Mouse (Mus musculus): ENCODE results near the gene Afg3l1. TPM values are rescaled to one million over a fixed set of nuclear protein-coding genes. Genes with fewer than 3 reads are reported as not detected.
"Not testable (repeated sequence)": the region's sequence is repeated elsewhere in the genome, so short reads cannot be mapped to it uniquely, and the experiment has no call there.

The Afg3l1 gene
- polyA plus RNA-seq, 1 experiment, result 16.6 TPM

GRCm38 (mm10) chr8:123450783-123451182 is 26.9 kb upstream of the Afg3l1 start:
- peaks cover 16% of the 10 kb centered on the region for H3K36me3 ChIP-seq (ENCODE audit: control insufficient read depth, insufficient read depth, low read length)
- no peaks in the 10 kb centered on the region for H3K4me1 ChIP-seq (ENCODE audit: control insufficient read depth, insufficient read depth, insufficient read length, low read length)
- H3K27ac ChIP-seq (ENCODE audit: insufficient read depth, low read depth, low read length), result no peak overlapping the region
- 84% methylated on average over 5 of the region's 5 CpGs for WGBS
- H3K27me3 ChIP-seq (ENCODE audit: control insufficient read depth, insufficient read depth, low read length), result no peaks in the 10 kb centered on the region
- H3K4me3 ChIP-seq (ENCODE audit: low read depth, low read length), result no peak overlapping the region
- TF ChIP-seq CTCF (IDR thresholded peaks at IDR 0.05; ENCODE audit: extremely low read depth, insufficient read length, insufficient replicate concordance, low read depth, low read length), result no peak
- TF ChIP-seq POLR2A (IDR thresholded peaks at IDR 0.05; ENCODE audit: low read depth, low read length), result no peak

- H3K27me3 ChIP-seq (ENCODE audit: control insufficient read depth, insufficient read depth, low read length); H3K27ac ChIP-seq (ENCODE audit: insufficient read depth, low read depth, low read length); H3K4me1 ChIP-seq (ENCODE audit: control insufficient read depth, insufficient read depth, insufficient read length, low read length); H3K4me3 ChIP-seq (ENCODE audit: low read depth, low read length): not testable (repeated sequence)
- WGBS, result 94% methylated on average over 12 of the region's 12 CpGs
- H3K36me3 ChIP-seq (ENCODE audit: control insufficient read depth, insufficient read depth, low read length), result peaks cover 19% of the 10 kb centered on the region
These were observed 26.0 kb upstream of the Afg3l1 start for GRCm38 (mm10) chr8:123451747-123452146.

GRCm38 (mm10) chr8:123452149-123452548 is 25.6 kb upstream of the Afg3l1 start:
- Histone ChIP-seq H3K27ac (ENCODE audit: insufficient read depth, low read depth, low read length) (no peak overlapping the region), H3K4me1 (ENCODE audit: control insufficient read depth, insufficient read depth, insufficient read length, low read length) (no peaks in the 10 kb centered on the region), H3K4me3 (ENCODE audit: low read depth, low read length) (no peak overlapping the region), H3K27me3 (ENCODE audit: control insufficient read depth, insufficient read depth, low read length) (no peaks in the 10 kb centered on the region), H3K36me3 (ENCODE audit: control insufficient read depth, insufficient read depth, low read length) (peaks cover 19% of the 10 kb centered on the region)
- TF ChIP-seq CTCF (IDR thresholded peaks at IDR 0.05; ENCODE audit: extremely low read depth, insufficient read length, insufficient replicate concordance, low read depth, low read length) (no peak), POLR2A (IDR thresholded peaks at IDR 0.05; ENCODE audit: low read depth, low read length) (no peak)
- WGBS, result 58% methylated on average over 4 of the region's 4 CpGs

- Histone ChIP-seq H3K4me1 (ENCODE audit: control insufficient read depth, insufficient read depth, insufficient read length, low read length) (no peaks in the 10 kb centered on the region), H3K4me3 (ENCODE audit: low read depth, low read length) (no peak overlapping the region), H3K27ac (ENCODE audit: insufficient read depth, low read depth, low read length) (no peak overlapping the region), H3K27me3 (ENCODE audit: control insufficient read depth, insufficient read depth, low read length) (no peaks in the 10 kb centered on the region), H3K36me3 (ENCODE audit: control insufficient read depth, insufficient read depth, low read length) (peaks cover 20% of the 10 kb centered on the region)
- TF ChIP-seq CTCF (IDR thresholded peaks at IDR 0.05; ENCODE audit: extremely low read depth, insufficient read length, insufficient replicate concordance, low read depth, low read length), result no peak
- no peak for TF ChIP-seq POLR2A (IDR thresholded peaks at IDR 0.05; ENCODE audit: low read depth, low read length)
- 74% methylated on average over 7 of the region's 7 CpGs for WGBS
These were observed 24.4 kb upstream of the Afg3l1 start for GRCm38 (mm10) chr8:123453291-123453690.

GRCm38 (mm10) chr8:123453951-123454350 is 23.8 kb upstream of the Afg3l1 start:
- TF ChIP-seq POLR2A (IDR thresholded peaks at IDR 0.05; ENCODE audit: low read depth, low read length) (no peak), CTCF (IDR thresholded peaks at IDR 0.05; ENCODE audit: extremely low read depth, insufficient read length, insufficient replicate concordance, low read depth, low read length) (no peak)
- no peak overlapping the region for H3K27ac ChIP-seq (ENCODE audit: insufficient read depth, low read depth, low read length)
- H3K36me3 ChIP-seq (ENCODE audit: control insufficient read depth, insufficient read depth, low read length), result peaks cover 23% of the 10 kb centered on the region
- 90% methylated on average over 5 of the region's 5 CpGs for WGBS
- no peaks in the 10 kb centered on the region for H3K27me3 ChIP-seq (ENCODE audit: control insufficient read depth, insufficient read depth, low read length)
- no peak overlapping the region for H3K4me3 ChIP-seq (ENCODE audit: low read depth, low read length)
- H3K4me1 ChIP-seq (ENCODE audit: control insufficient read depth, insufficient read depth, insufficient read length, low read length), result no peaks in the 10 kb centered on the region

- Histone ChIP-seq H3K27ac (ENCODE audit: insufficient read depth, low read depth, low read length) (no peak overlapping the region), H3K36me3 (ENCODE audit: control insufficient read depth, insufficient read depth, low read length) (peaks cover 27% of the 10 kb centered on the region), H3K4me3 (ENCODE audit: low read depth, low read length) (no peak overlapping the region), H3K4me1 (ENCODE audit: control insufficient read depth, insufficient read depth, insufficient read length, low read length) (no peaks in the 10 kb centered on the region), H3K27me3 (ENCODE audit: control insufficient read depth, insufficient read depth, low read length) (no peaks in the 10 kb centered on the region)
- 94% methylated on average over 6 of the region's 6 CpGs for WGBS
- TF ChIP-seq POLR2A (IDR thresholded peaks at IDR 0.05; ENCODE audit: low read depth, low read length) (no peak), CTCF (IDR thresholded peaks at IDR 0.05; ENCODE audit: extremely low read depth, insufficient read length, insufficient replicate concordance, low read depth, low read length) (no peak)
These were observed 23.1 kb upstream of the Afg3l1 start for GRCm38 (mm10) chr8:123454559-123454958.

GRCm38 (mm10) chr8:123463651-123464050 is 14.1 kb upstream of the Afg3l1 start:
- H3K27ac ChIP-seq (ENCODE audit: insufficient read depth, low read depth, low read length), result no peak overlapping the region
- H3K36me3 ChIP-seq (ENCODE audit: control insufficient read depth, insufficient read depth, low read length), result peaks cover 11% of the 10 kb centered on the region
- H3K27me3 ChIP-seq (ENCODE audit: control insufficient read depth, insufficient read depth, low read length), result no peaks in the 10 kb centered on the region
- TF ChIP-seq POLR2A (IDR thresholded peaks at IDR 0.05; ENCODE audit: low read depth, low read length) (no peak), CTCF (IDR thresholded peaks at IDR 0.05; ENCODE audit: extremely low read depth, insufficient read length, insufficient replicate concordance, low read depth, low read length) (no peak)
- no peaks in the 10 kb centered on the region for H3K4me1 ChIP-seq (ENCODE audit: control insufficient read depth, insufficient read depth, insufficient read length, low read length)
- 85% methylated on average over 4 of the region's 4 CpGs for WGBS
- no peak overlapping the region for H3K4me3 ChIP-seq (ENCODE audit: low read depth, low read length)

GRCm38 (mm10) chr8:123467476-123467875 is 10.2 kb upstream of the Afg3l1 start:
- Histone ChIP-seq H3K4me1 (ENCODE audit: control insufficient read depth, insufficient read depth, insufficient read length, low read length) (no peaks in the 10 kb centered on the region), H3K36me3 (ENCODE audit: control insufficient read depth, insufficient read depth, low read length) (no peaks in the 10 kb centered on the region), H3K27ac (ENCODE audit: insufficient read depth, low read depth, low read length) (no peak overlapping the region), H3K27me3 (ENCODE audit: control insufficient read depth, insufficient read depth, low read length) (no peaks in the 10 kb centered on the region), H3K4me3 (ENCODE audit: low read depth, low read length) (no peak overlapping the region)
- WGBS, result 54% methylated on average over 3 of the region's 3 CpGs
- TF ChIP-seq CTCF (IDR thresholded peaks at IDR 0.05; ENCODE audit: extremely low read depth, insufficient read length, insufficient replicate concordance, low read depth, low read length) (no peak), POLR2A (IDR thresholded peaks at IDR 0.05; ENCODE audit: low read depth, low read length) (no peak)

- H3K36me3 ChIP-seq (ENCODE audit: control insufficient read depth, insufficient read depth, low read length); H3K4me1 ChIP-seq (ENCODE audit: control insufficient read depth, insufficient read depth, insufficient read length, low read length); H3K27me3 ChIP-seq (ENCODE audit: control insufficient read depth, insufficient read depth, low read length); H3K4me3 ChIP-seq (ENCODE audit: low read depth, low read length); H3K27ac ChIP-seq (ENCODE audit: insufficient read depth, low read depth, low read length): not testable (repeated sequence)
- 26% methylated on average over 6 of the region's 6 CpGs for WGBS
These were observed 4.7 kb upstream of the Afg3l1 start for GRCm38 (mm10) chr8:123472991-123473390.

GRCm38 (mm10) chr8:123474549-123474948 is 3.2 kb upstream of the Afg3l1 start:
- 65% methylated on average over 5 of the region's 5 CpGs for WGBS
- H3K27me3 ChIP-seq (ENCODE audit: control insufficient read depth, insufficient read depth, low read length); H3K4me1 ChIP-seq (ENCODE audit: control insufficient read depth, insufficient read depth, insufficient read length, low read length); H3K4me3 ChIP-seq (ENCODE audit: low read depth, low read length); H3K27ac ChIP-seq (ENCODE audit: insufficient read depth, low read depth, low read length); H3K36me3 ChIP-seq (ENCODE audit: control insufficient read depth, insufficient read depth, low read length): not testable (repeated sequence)
